Mouse (Mus musculus) bone marrow, adult 2 months (tissue): ENCODE data around the gene Gsto1.

Source experiments
- CTCF ChIP-seq: fragments of 200-500 bp; IDR thresholded peaks from 2 replicates; pipeline ENCODE4 v1.5.1; 2011; ENCODE audit warnings: low read length, control low read depth; ENCODE audit not compliant: control insufficient read depth, insufficient read depth
- POLR2A ChIP-seq: fragments of 200-500 bp; IDR thresholded peaks from 2 replicates; pipeline ENCODE4 v1.6.1; 2011; ENCODE audit warnings: low read depth, mild to moderate bottlenecking, control low read depth, low read length, borderline replicate concordance; ENCODE audit not compliant: control insufficient read depth

- TF ChIP-seq POLR2A (no peak), CTCF (no peak)
Measured at GRCm38 (mm10) chr19:47905603-47906002, 50.8 kb downstream of the Gsto1 start.
